Comparison of ENCODE assay signal across 15 mouse cellular contexts in genomic region chr17:76451296-76451834, GRCm38 (mm10).
DNase-seq lines count a peak whose midpoint lies in the region; ATAC-seq and TF ChIP-seq lines count a peak whose summit lies in the region.
"Had no signal": no experiment of that assay in that cellular context is flagged by ENCODE, and none has a peak within 500 bp of the region (broad histone marks: within the 10 kb centered on the region; RNA-seq: fewer than 3 reads in every experiment).

No protein-coding gene starts in this region.

- peak; percentile 53 for ATAC-seq in forebrain, postnatal 0 days
- ATAC-seq in midbrain, embryonic 16.5 days = 0 out of 2 replicates have a peak, but pooled peaks have one; percentile 17
- ATAC-seq in lung, postnatal 0 days = no peak
- ATAC-seq: inflammation-experienced regulatory T-cells, adult 6 months had no signal

- 23% methylated on average over 4 of the region's 4 CpGs for WGBS in forebrain, postnatal 0 days
- 16% methylated on average over 4 of the region's 4 CpGs for WGBS in midbrain, embryonic 16.5 days
- WGBS in lung, adult 2 months = 75% methylated on average over 4 of the region's 4 CpGs
- 77% methylated on average over 4 of the region's 4 CpGs for WGBS in lung, postnatal 0 days

- no peak overlapping the region for H3K27ac ChIP-seq in forebrain, postnatal 0 days (ENCODE audit: low read depth, low read length)
- no peak overlapping the region for H3K27ac ChIP-seq in midbrain, embryonic 16.5 days (ENCODE audit: low read length)
- H3K27ac ChIP-seq in lung, postnatal 0 days (ENCODE audit: low read length) = no peak overlapping the region
- H3K27ac ChIP-seq: heart, embryonic 13.5 days; liver, embryonic 15.5 days; neural tube, embryonic 13.5 days had no signal

- no peaks in the 10 kb centered on the region for H3K4me1 ChIP-seq in forebrain, postnatal 0 days (ENCODE audit: insufficient read depth)
- no peaks in the 10 kb centered on the region for H3K4me1 ChIP-seq in midbrain, embryonic 16.5 days (ENCODE audit: control insufficient read depth, insufficient read depth, low read length)
- H3K4me1 ChIP-seq in lung, adult 2 months (ENCODE audit: control insufficient read depth, insufficient read depth, low read length) = no peaks in the 10 kb centered on the region
- no peaks in the 10 kb centered on the region for H3K4me1 ChIP-seq in lung, postnatal 0 days (ENCODE audit: insufficient read depth, low read depth, low read length)
- H3K4me1 ChIP-seq: heart, embryonic 13.5 days; liver, embryonic 15.5 days had no signal

- no peak for TF ChIP-seq CTCF in forebrain, postnatal 0 days (IDR thresholded peaks at IDR 0.05; ENCODE audit: low read depth)
- no peak for TF ChIP-seq CTCF in lung, adult 2 months (IDR thresholded peaks at IDR 0.05; ENCODE audit: insufficient read depth, low read length)
- no peak for TF ChIP-seq CTCF in lung, postnatal 0 days (IDR thresholded peaks at IDR 0.05)

- H3K9ac ChIP-seq in forebrain, postnatal 0 days = no peak overlapping the region
- no peak overlapping the region for H3K9ac ChIP-seq in midbrain, embryonic 16.5 days (ENCODE audit: low read depth, low read length)
- no peak overlapping the region for H3K9ac ChIP-seq in lung, postnatal 0 days (replicated peaks; ENCODE audit: low read depth)
- H3K9ac ChIP-seq: heart, embryonic 13.5 days; liver, embryonic 15.5 days; neural tube, embryonic 13.5 days had no signal

- no peak overlapping the region for H3K4me2 ChIP-seq in forebrain, postnatal 0 days (ENCODE audit: low read depth)
- no peak overlapping the region for H3K4me2 ChIP-seq in midbrain, embryonic 16.5 days (ENCODE audit: low read length)
- no peak overlapping the region for H3K4me2 ChIP-seq in lung, postnatal 0 days (replicated peaks; ENCODE audit: low read depth, low read length)
- H3K4me2 ChIP-seq: heart, embryonic 13.5 days; liver, embryonic 15.5 days; neural tube, embryonic 13.5 days had no signal

- intact Hi-C loops in left cerebral cortex, postnatal 4 days (cut with DNase I) = no loop called here
- intact Hi-C loops in gastrocnemius, postnatal 14 days (cut with DNase I; ENCODE audit: low total_unique reads) = no loop called here

- TF ChIP-seq POLR2A in lung, adult 2 months (IDR thresholded peaks at IDR 0.05; ENCODE audit: borderline replicate concordance, extremely low read depth, low read depth, low read length) = no peak

- peak; percentile 7 for DNase-seq in left cerebral cortex, postnatal 4 days
- no peak for DNase-seq in left cerebral cortex, adult 11 months (ENCODE audit: low spot score)
- DNase-seq in ZHBTc4 (ENCODE audit: low read depth, low spot score) = peak; percentile 37
- peak; percentile 3 for DNase-seq in forebrain, postnatal 0 days
- no peak for DNase-seq in gastrocnemius, postnatal 14 days
- no peak for DNase-seq in lung, adult 2 months
- no peak for DNase-seq in lung, postnatal 0 days (ENCODE audit: low spot score)
- DNase-seq: gastrocnemius, postnatal 10 days; kidney, postnatal 10 days had no signal

- H3K9me3 ChIP-seq in forebrain, postnatal 0 days (ENCODE audit: low read length) = no peaks in the 10 kb centered on the region
- H3K9me3 ChIP-seq in midbrain, embryonic 16.5 days (replicated peaks; ENCODE audit: control insufficient read depth, low read length, poor library complexity, severe bottlenecking) = no peaks in the 10 kb centered on the region
- no peaks in the 10 kb centered on the region for H3K9me3 ChIP-seq in lung, postnatal 0 days (ENCODE audit: low read length)
- H3K9me3 ChIP-seq: heart, embryonic 13.5 days; liver, embryonic 15.5 days; neural tube, embryonic 13.5 days had no signal

- no peaks in the 10 kb centered on the region for H3K36me3 ChIP-seq in forebrain, postnatal 0 days (ENCODE audit: insufficient read depth)
- no peaks in the 10 kb centered on the region for H3K36me3 ChIP-seq in midbrain, embryonic 16.5 days (ENCODE audit: control insufficient read depth, insufficient read depth, low read length)
- no peaks in the 10 kb centered on the region for H3K36me3 ChIP-seq in lung, postnatal 0 days (ENCODE audit: insufficient read depth, low read length)
- H3K36me3 ChIP-seq: heart, embryonic 13.5 days; liver, embryonic 15.5 days; neural tube, embryonic 13.5 days had no signal

- H3K27me3 ChIP-seq in forebrain, postnatal 0 days (ENCODE audit: insufficient read depth, low read length) = no peaks in the 10 kb centered on the region
- no peaks in the 10 kb centered on the region for H3K27me3 ChIP-seq in midbrain, embryonic 16.5 days (ENCODE audit: control insufficient read depth, insufficient read depth, low read depth, low read length)
- H3K27me3 ChIP-seq in lung, postnatal 0 days (replicated peaks; ENCODE audit: insufficient read depth, low read length) = no peaks in the 10 kb centered on the region
- H3K27me3 ChIP-seq: heart, embryonic 13.5 days; liver, embryonic 15.5 days had no signal

- no peak for TF ChIP-seq EP300 in lung, postnatal 0 days (IDR thresholded peaks at IDR 0.05)

- no peak overlapping the region for H3K4me3 ChIP-seq in forebrain, postnatal 0 days (ENCODE audit: low read depth, low read length)
- no peak overlapping the region for H3K4me3 ChIP-seq in midbrain, embryonic 16.5 days (ENCODE audit: low read depth, low read length)
- no peak overlapping the region for H3K4me3 ChIP-seq in lung, adult 2 months (replicated peaks; ENCODE audit: extremely low read depth, low read depth, low read length)
- H3K4me3 ChIP-seq in lung, postnatal 0 days (ENCODE audit: low read depth, low read length) = no peak overlapping the region
- H3K4me3 ChIP-seq: erythroblast, embryonic 14.5 days; heart, embryonic 13.5 days; liver, embryonic 15.5 days; neural tube, embryonic 13.5 days had no signal

Comparison
In these comparisons a context has a peak if more than half of its experiments do, and no peak if none do; other contexts are left out.
1. DNase-seq: peak in left cerebral cortex, postnatal 4 days (single experiment), ZHBTc4 (single experiment) and forebrain, postnatal 0 days (single experiment); none in left cerebral cortex, adult 11 months (single experiment), gastrocnemius, postnatal 14 days (single experiment), lung, adult 2 months (single experiment) and lung, postnatal 0 days (single experiment).